Mouse (Mus musculus): ENCODE data around the gene Tsga10. TPM values are rescaled to one million over a fixed set of nuclear protein-coding genes. Genes with fewer than 3 reads are reported as not detected.

The Tsga10 gene
- polyA plus RNA-seq, 1 experiment = 17.6 TPM

- DNase-seq (ENCODE audit: low read depth) = no peak
- no peak for TF ChIP-seq CTCF (IDR thresholded peaks at IDR 0.05; ENCODE audit: borderline replicate concordance, extremely low read depth, insufficient read depth, insufficient read length)
- TF ChIP-seq POLR2A (IDR thresholded peaks at IDR 0.05; ENCODE audit: borderline replicate concordance, extremely low read depth, insufficient read depth, insufficient read length, poor library complexity, severe bottlenecking) = no peak
Measured at GRCm38 (mm10) chr1:37877736-37878460, 11.7 kb upstream of the Tsga10 start.

DNA sequence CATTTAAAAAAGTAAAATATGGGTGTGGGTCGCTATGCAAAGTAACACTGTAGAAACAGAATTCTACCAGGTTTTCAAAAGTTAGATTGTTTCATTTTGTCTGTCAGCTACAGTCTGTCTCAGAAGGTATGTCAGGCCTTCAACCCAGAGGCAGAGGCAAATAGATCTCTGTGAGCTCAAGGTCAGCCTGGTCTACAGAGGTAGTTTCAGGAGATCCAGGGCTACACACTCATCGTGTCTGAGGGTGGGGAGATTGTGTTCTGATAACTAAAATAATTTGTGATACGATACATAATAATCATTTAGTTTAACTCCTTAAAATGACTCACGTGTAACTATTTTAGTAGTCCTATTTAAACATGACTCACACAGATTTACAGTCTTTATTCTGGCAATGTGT, 6.9 kb upstream of the Tsga10 start:
- TF ChIP-seq CTCF (IDR thresholded peaks at IDR 0.05; ENCODE audit: borderline replicate concordance, extremely low read depth, insufficient read depth, insufficient read length) (no peak), POLR2A (IDR thresholded peaks at IDR 0.05; ENCODE audit: borderline replicate concordance, extremely low read depth, insufficient read depth, insufficient read length, poor library complexity, severe bottlenecking) (no peak)

DNA sequence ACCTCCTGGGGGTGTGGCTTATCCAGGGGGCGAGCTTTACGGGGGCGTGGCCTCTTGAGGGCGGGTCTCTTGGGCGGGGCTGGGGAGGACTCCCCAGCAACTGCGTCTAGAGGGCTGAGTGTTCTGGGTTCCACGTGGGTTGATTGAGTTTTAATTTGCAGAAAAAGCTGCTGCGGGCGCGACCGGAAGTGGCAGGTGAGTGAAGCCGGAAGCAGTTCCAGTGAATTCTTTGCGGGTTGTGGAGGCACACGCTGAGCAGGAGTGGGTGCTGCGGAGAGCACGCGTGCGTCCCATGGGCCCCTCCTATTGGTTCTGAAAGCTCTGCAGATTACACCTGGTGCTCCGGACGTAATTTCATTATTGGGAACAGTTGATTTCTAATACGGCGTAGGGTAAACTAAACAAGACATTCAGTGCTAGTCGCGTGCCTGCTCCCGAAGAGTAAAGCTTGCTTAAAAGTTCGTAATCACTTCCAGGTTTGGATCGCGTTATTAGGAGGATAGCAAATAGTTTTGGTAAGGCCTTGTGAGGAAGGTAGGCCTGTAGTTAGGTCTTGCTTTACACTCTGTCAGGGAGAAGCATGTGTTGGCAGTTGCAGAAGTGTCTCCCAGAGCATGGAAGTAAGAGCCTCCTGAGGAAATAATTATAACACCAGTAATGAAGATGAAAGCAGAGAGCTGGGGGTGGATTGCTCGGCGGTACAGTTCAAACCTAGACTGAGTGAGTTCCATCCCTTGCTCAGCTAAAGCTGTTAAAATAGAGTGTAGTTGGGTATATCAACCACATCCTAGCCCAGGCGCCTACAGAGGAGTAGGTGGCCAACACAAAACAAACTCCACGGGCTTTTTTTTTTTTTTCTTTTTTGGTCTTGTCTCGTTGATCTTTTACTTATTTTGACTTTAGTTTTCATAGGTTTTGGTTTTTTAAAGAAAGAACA, 6.2 kb upstream of the Tsga10 start:
- TF ChIP-seq CTCF (IDR thresholded peaks at IDR 0.05; ENCODE audit: borderline replicate concordance, extremely low read depth, insufficient read depth, insufficient read length) (no peak), POLR2A (IDR thresholded peaks at IDR 0.05; ENCODE audit: borderline replicate concordance, extremely low read depth, insufficient read depth, insufficient read length, poor library complexity, severe bottlenecking) (no peak)
- DNase-seq (ENCODE audit: low read depth) = peak; percentile 92

More for the DNA sequence above, 6.9 kb upstream of the Tsga10 start:
- no peak for DNase-seq (ENCODE audit: low read depth)

GRCm38 (mm10) chr1:37871704-37872103, 5.5 kb upstream of the Tsga10 start, which contains the start of gene Lipt1:
TSS of gene Lipt1 (plus strand) at chr1:37871738.
- no peak for TF ChIP-seq POLR2A (IDR thresholded peaks at IDR 0.05; ENCODE audit: borderline replicate concordance, extremely low read depth, insufficient read depth, insufficient read length, poor library complexity, severe bottlenecking)
- no peak for TF ChIP-seq CTCF (IDR thresholded peaks at IDR 0.05; ENCODE audit: borderline replicate concordance, extremely low read depth, insufficient read depth, insufficient read length)
- DNase-seq (ENCODE audit: low read depth) = peak; percentile 68

- TF ChIP-seq POLR2A (IDR thresholded peaks at IDR 0.05; ENCODE audit: borderline replicate concordance, extremely low read depth, insufficient read depth, insufficient read length, poor library complexity, severe bottlenecking) = no peak
- TF ChIP-seq CTCF (IDR thresholded peaks at IDR 0.05; ENCODE audit: borderline replicate concordance, extremely low read depth, insufficient read depth, insufficient read length) = no peak
- DNase-seq (ENCODE audit: low read depth) = no peak
Measured at GRCm38 (mm10) chr1:37869362-37869761, 3.1 kb upstream of the Tsga10 start.

DNA sequence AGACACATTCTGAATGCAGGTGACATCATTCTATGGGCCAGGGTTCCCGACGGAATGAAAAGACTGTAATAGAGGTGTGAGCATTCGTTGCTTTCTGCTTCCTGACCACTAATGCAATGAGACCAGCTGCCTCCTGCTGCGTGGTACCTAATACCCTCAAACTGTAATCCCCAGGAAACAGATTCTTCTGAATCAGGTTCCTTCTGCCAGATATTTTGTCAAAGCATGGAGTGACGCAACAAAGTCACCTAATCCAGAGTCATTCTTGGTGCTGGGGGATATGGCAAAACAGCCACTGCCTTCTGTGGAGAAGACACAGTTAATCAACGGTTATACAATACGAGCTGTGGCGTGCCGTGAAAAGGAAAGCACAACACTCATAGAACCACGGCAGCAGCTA, 2.4 kb upstream of the Tsga10 start:
- no peak for DNase-seq (ENCODE audit: low read depth)
- TF ChIP-seq POLR2A (IDR thresholded peaks at IDR 0.05; ENCODE audit: borderline replicate concordance, extremely low read depth, insufficient read depth, insufficient read length, poor library complexity, severe bottlenecking) (no peak), CTCF (IDR thresholded peaks at IDR 0.05; ENCODE audit: borderline replicate concordance, extremely low read depth, insufficient read depth, insufficient read length) (no peak)

DNA sequence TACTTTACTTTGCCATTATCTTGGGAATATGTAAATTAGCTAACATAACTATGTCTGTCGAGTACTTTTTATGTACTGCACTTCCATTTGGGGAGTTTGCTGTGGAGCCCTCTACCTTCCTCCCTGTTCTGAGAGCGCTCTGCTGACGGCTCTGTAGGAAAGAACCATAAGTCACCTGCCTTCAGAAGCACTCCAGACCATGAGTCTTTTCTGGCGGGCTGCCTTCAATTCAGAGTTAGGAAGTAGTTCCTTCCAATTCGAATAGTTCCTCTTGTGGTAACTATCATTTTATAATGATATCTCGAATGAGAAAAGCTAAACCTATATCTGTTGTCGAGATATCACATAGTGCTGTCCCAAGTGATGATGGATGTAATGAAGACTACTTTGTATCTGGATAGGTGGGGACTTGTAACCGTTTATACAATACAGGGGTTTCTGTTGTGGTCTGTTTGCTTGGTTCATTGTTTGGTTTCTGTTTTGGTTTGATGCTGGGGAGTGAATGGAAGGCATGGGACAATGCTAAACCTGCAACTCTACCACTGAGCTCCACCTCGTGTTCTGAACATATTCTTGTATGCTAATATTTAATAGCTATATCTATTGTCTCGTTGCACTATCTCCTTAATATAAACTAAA, 1.6 kb upstream of the Tsga10 start:
- TF ChIP-seq CTCF (IDR thresholded peaks at IDR 0.05; ENCODE audit: borderline replicate concordance, extremely low read depth, insufficient read depth, insufficient read length) (no peak), POLR2A (IDR thresholded peaks at IDR 0.05; ENCODE audit: borderline replicate concordance, extremely low read depth, insufficient read depth, insufficient read length, poor library complexity, severe bottlenecking) (no peak)
- DNase-seq (ENCODE audit: low read depth) = no peak

GRCm38 (mm10) chr1:37867056-37867455, 827 bp upstream of the Tsga10 start:
- TF ChIP-seq CTCF (IDR thresholded peaks at IDR 0.05; ENCODE audit: borderline replicate concordance, extremely low read depth, insufficient read depth, insufficient read length) (peak; percentile 53; the same call in 1 of the 2 replicates), POLR2A (IDR thresholded peaks at IDR 0.05; ENCODE audit: borderline replicate concordance, extremely low read depth, insufficient read depth, insufficient read length, poor library complexity, severe bottlenecking) (no peak)
- peak; percentile 17 for DNase-seq (ENCODE audit: low read depth)

DNA sequence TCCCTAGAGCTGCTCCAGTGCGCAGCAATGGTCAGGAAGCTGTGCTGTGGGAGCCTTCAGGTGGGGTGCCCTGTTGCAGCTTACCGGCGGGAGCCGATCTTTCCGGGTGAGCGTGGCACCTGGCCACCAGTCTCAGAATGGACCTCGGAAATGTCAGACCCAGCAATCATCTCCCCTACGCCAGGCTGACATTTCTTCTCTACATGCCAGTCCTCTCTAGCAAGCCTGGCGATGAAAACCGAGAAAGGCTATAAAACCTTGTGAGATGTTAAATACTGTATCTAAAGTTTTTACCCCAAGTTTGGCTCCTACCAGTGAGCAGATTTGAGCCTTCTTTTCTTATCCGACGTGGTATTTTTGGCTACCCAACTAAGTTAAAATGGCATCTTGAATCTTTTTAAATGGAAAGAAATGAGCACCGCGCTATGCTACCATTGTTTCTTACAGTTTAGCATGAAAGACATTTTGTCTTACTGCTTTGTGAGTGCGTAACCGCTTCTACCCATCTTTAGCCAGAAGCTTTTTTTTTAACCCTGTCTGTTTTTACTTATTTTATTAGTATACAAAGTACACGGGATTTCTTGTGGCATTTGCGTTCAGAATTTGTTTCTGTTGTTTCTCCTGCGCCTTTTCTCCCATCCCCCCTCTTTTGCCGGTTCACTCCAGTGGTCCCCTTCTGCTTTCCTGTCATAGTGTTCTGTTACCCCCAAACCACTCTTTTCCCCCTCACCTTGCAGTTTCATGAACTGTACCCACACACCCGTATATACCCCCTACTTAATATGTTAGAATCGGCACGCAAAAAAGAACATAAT, 621 bp downstream of the Tsga10 start:
- no peak for TF ChIP-seq CTCF (IDR thresholded peaks at IDR 0.05; ENCODE audit: borderline replicate concordance, extremely low read depth, insufficient read depth, insufficient read length)
- no peak for TF ChIP-seq POLR2A (IDR thresholded peaks at IDR 0.05; ENCODE audit: borderline replicate concordance, extremely low read depth, insufficient read depth, insufficient read length, poor library complexity, severe bottlenecking)
- DNase-seq (ENCODE audit: low read depth) = no peak

Data from brain, embryonic 14.5 days (tissue).